Mouse (Mus musculus) cortical plate, adult 2 months (tissue): ENCODE results near the gene Cd82.

Experiments
- CTCF ChIP-seq: fragments of 200-500 bp; IDR thresholded peaks from 2 replicates; pipeline ENCODE4 v1.5.1; 2011; ENCODE audit warnings: mild to moderate bottlenecking, control low read depth, low read length; ENCODE audit not compliant: insufficient read depth; ENCODE audit errors: extremely low read depth
- POLR2A ChIP-seq: fragments of 200-500 bp; IDR thresholded peaks from 2 replicates; pipeline ENCODE4 v1.6.1; 2011; ENCODE audit warnings: mild to moderate bottlenecking, low read length, control low read depth; ENCODE audit not compliant: insufficient read depth; ENCODE audit errors: extremely low read depth

GRCm38 (mm10) chr2:93444280-93444679 lies 18.7 kb downstream of the Cd82 start:
- no peak for TF ChIP-seq CTCF
- no peak for TF ChIP-seq POLR2A
